Mouse (Mus musculus): ENCODE data around the gene Mdh2.

GRCm38 (mm10) chr5:135794859-135795181 lies 16.5 kb downstream of the Mdh2 start:
- no peak for TF ChIP-seq CTCF (IDR thresholded peaks at IDR 0.05; ENCODE audit: borderline replicate concordance, insufficient read depth, low read depth, low read length)
- no peak for TF ChIP-seq POLR2A (IDR thresholded peaks at IDR 0.05; ENCODE audit: borderline replicate concordance, insufficient read depth, low read length)

All from cerebellum, adult 2 months (tissue).